Mouse (Mus musculus) heart, postnatal 25 days (tissue): Measurements from ENCODE around the gene Taf4. TPM values are rescaled to one million over a fixed set of nuclear protein-coding genes. Genes with fewer than 3 reads are reported as not detected.

ENCODE experiments used
- DNase-seq: peaks from one replicate; pipeline ENCODE4 v3.0.0; 2022; ENCODE audit warnings: low spot score
- intact Hi-C: fragments of 180-260 bp; cut with DNase I; formaldehyde crosslinking; loops from one replicate; pipeline ENCODE4 v1.15.1; 2025
- total RNA-seq, 2 experiments: library from RNA; stranded (reverse); gene quantifications; 2 replicates each; pipeline ENCODE4 v1.2.3; 2021

Gene Taf4
- total RNA-seq, 2 experiments from 2014 or later = 18.7 to 19.5 TPM

- intact Hi-C loops = no loop called here
Measured at GRCm38 (mm10) chr2:179985695-179986094, 9.2 kb upstream of the Taf4 start.

GRCm38 (mm10) chr2:179984830-179985229 lies 8.4 kb upstream of the Taf4 start:
- intact Hi-C loops = no loop called here

More at GRCm38 (mm10) chr2:179985695-179986094, 9.2 kb upstream of the Taf4 start:
- no peak for DNase-seq

GRCm38 (mm10) chr2:179982715-179983114 lies 6.3 kb upstream of the Taf4 start:
- no peak for DNase-seq
- intact Hi-C loops = no loop called here

More at GRCm38 (mm10) chr2:179984830-179985229, 8.4 kb upstream of the Taf4 start:
- DNase-seq = no peak

GRCm38 (mm10) chr2:179980616-179981015 lies 4.2 kb upstream of the Taf4 start:
- intact Hi-C loops = no loop called here
- no peak for DNase-seq

GRCm38 (mm10) chr2:179979836-179980235 lies 3.4 kb upstream of the Taf4 start:
- no peak for DNase-seq
- intact Hi-C loops = loop anchor here (5.0 kb wide), 1 partner anchor 63 kb away; no protein-coding TSS in a partner anchor

- intact Hi-C loops = loop anchor here (5.0 kb wide), 1 partner anchor 61 kb away; no protein-coding TSS in a partner anchor
- DNase-seq = no peak
Measured at GRCm38 (mm10) chr2:179978250-179978649, 1.8 kb upstream of the Taf4 start.

- DNase-seq = no peak
- intact Hi-C loops = loop anchor here (1.0 to 5.0 kb wide), 3 partner anchors 45 to 67 kb away; no protein-coding TSS in a partner anchor
Measured at GRCm38 (mm10) chr2:179977344-179978025, 1.0 kb upstream of the Taf4 start.

GRCm38 (mm10) chr2:179976295-179976627 lies 185 bp downstream of the Taf4 start:
- intact Hi-C loops = loop anchor here (2.0 to 5.0 kb wide), 2 partner anchors 47 to 59 kb away; no protein-coding TSS in a partner anchor
- no peak for DNase-seq

- intact Hi-C loops = loop anchor here (2.0 to 5.0 kb wide), 2 partner anchors 47 to 59 kb away; no protein-coding TSS in a partner anchor
Measured at GRCm38 (mm10) chr2:179975851-179976250, 595 bp downstream of the Taf4 start.

GRCm38 (mm10) chr2:179974651-179975471 lies 1.6 kb downstream of the Taf4 start:
- intact Hi-C loops = loop anchor here (5.0 kb wide), 2 partner anchors 38 to 58 kb away; no protein-coding TSS in a partner anchor
- DNase-seq = peak; percentile 20

More at GRCm38 (mm10) chr2:179975851-179976250, 595 bp downstream of the Taf4 start:
- no peak for DNase-seq

GRCm38 (mm10) chr2:179973871-179974628 lies 2.4 kb downstream of the Taf4 start:
- intact Hi-C loops = loop anchor here (5.0 kb wide), 1 partner anchor 37 kb away; no protein-coding TSS in a partner anchor
- DNase-seq = no peak

GRCm38 (mm10) chr2:179972406-179972805 lies 4.0 kb downstream of the Taf4 start:
- no peak for DNase-seq
- intact Hi-C loops = loop anchor here (5.0 kb wide), 1 partner anchor 35 kb away; no protein-coding TSS in a partner anchor

- DNase-seq = no peak
- intact Hi-C loops = loop anchor here (5.0 kb wide), 1 partner anchor 35 kb away; no protein-coding TSS in a partner anchor
Measured at GRCm38 (mm10) chr2:179971891-179972290, 4.6 kb downstream of the Taf4 start.

- intact Hi-C loops = no loop called here
- DNase-seq = no peak
Measured at GRCm38 (mm10) chr2:179969137-179969536, 7.3 kb downstream of the Taf4 start.

GRCm38 (mm10) chr2:179967633-179968032 lies 8.8 kb downstream of the Taf4 start:
- intact Hi-C loops = no loop called here
- no peak for DNase-seq

GRCm38 (mm10) chr2:179961420-179961819 lies 15.0 kb downstream of the Taf4 start:
- intact Hi-C loops = no loop called here
- DNase-seq = no peak

GRCm38 (mm10) chr2:179960327-179960726 lies 16.1 kb downstream of the Taf4 start:
- DNase-seq = no peak
- intact Hi-C loops = no loop called here

GRCm38 (mm10) chr2:179959391-179959790 lies 17.1 kb downstream of the Taf4 start:
- intact Hi-C loops = no loop called here
- DNase-seq = no peak

GRCm38 (mm10) chr2:179951542-179952524 lies 24.6 kb downstream of the Taf4 start:
- DNase-seq = no peak
- intact Hi-C loops = no loop called here
